In genomic region chr5:126650415-126650814, GRCm38 (mm10) we compare ENCODE assay signal across 17 mouse cellular contexts.
DNase-seq lines count a peak whose midpoint lies in the region; ATAC-seq lines count a peak whose summit lies in the region.
"Had no signal": no experiment of that assay in that cellular context is flagged by ENCODE, and none has a peak within 500 bp of the region (broad histone marks: within the 10 kb centered on the region; RNA-seq: fewer than 3 reads in every experiment).

No protein-coding gene starts in this region.

- no peak overlapping the region for H3K9ac ChIP-seq in kidney, embryonic 16.5 days (replicated peaks; ENCODE audit: low read length)
- H3K9ac ChIP-seq: embryonic facial prominence, embryonic 12.5 days; forebrain, embryonic 13.5 days had no signal

- DNase-seq in frontal cortex, postnatal 25 days (ENCODE audit: low spot score in 2 of 2), result no peak
- peak; percentile 6 to 7 for DNase-seq in left cerebral cortex, postnatal 14 days (ENCODE audit: low spot score in 2 of 2)
- DNase-seq in left cerebral cortex, adult 8-10 months (ENCODE audit: low spot score in 2 of 2), result no peak
- DNase-seq: adrenal gland, adult 2 months; adrenal gland, postnatal 10 days; adrenal gland, postnatal 25 days; cerebellum, adult 11-12 months; cerebellum, adult 2 months; cerebellum, adult 9-10 months; cerebellum, postnatal 10 days; cerebellum, postnatal 25 days had no signal

- H3K36me3 ChIP-seq in kidney, embryonic 16.5 days (ENCODE audit: insufficient read depth, low read length), result no peaks in the 10 kb centered on the region
- H3K36me3 ChIP-seq: embryonic facial prominence, embryonic 10.5 days; embryonic facial prominence, embryonic 12.5 days had no signal

- no peaks in the 10 kb centered on the region for H3K4me1 ChIP-seq in kidney, embryonic 16.5 days (ENCODE audit: insufficient read depth, low read length)
- H3K4me1 ChIP-seq: embryonic facial prominence, embryonic 10.5 days; embryonic facial prominence, embryonic 12.5 days; forebrain, embryonic 13.5 days had no signal

- no peaks in the 10 kb centered on the region for H3K27me3 ChIP-seq in kidney, embryonic 16.5 days (ENCODE audit: insufficient read depth, low read length)
- H3K27me3 ChIP-seq: embryonic facial prominence, embryonic 12.5 days; forebrain, embryonic 13.5 days had no signal

- H3K4me3 ChIP-seq in kidney, embryonic 16.5 days (ENCODE audit: low read length), result no peak overlapping the region
- H3K4me3 ChIP-seq: embryonic facial prominence, embryonic 10.5 days; embryonic facial prominence, embryonic 12.5 days; forebrain, embryonic 13.5 days had no signal

- intact Hi-C loops in left cerebral cortex, postnatal 14 days (cut with DNase I), result no loop called here

- H3K9me3 ChIP-seq in kidney, embryonic 16.5 days (ENCODE audit: low read length), result no peaks in the 10 kb centered on the region
- H3K9me3 ChIP-seq: embryonic facial prominence, embryonic 10.5 days; embryonic facial prominence, embryonic 12.5 days; forebrain, embryonic 13.5 days had no signal

- WGBS in kidney, embryonic 16.5 days, result 76% methylated on average over 7 of the region's 7 CpGs

- H3K4me2 ChIP-seq in kidney, embryonic 16.5 days (replicated peaks; ENCODE audit: low read depth, low read length), result no peak overlapping the region
- H3K4me2 ChIP-seq: embryonic facial prominence, embryonic 12.5 days; forebrain, embryonic 13.5 days had no signal

- ATAC-seq in frontal cortex, adult (ENCODE audit: low TSS enrichment), result peak; percentile 31; the same call in 1 of the 2 replicates
- ATAC-seq in kidney, embryonic 16.5 days (ENCODE audit: low FRiP score, low TSS enrichment), result no peak
- ATAC-seq: forebrain, embryonic 13.5 days; forebrain, embryonic 16.5 days had no signal

- H3K27ac ChIP-seq in kidney, embryonic 16.5 days (ENCODE audit: low read length), result no peak overlapping the region
- H3K27ac ChIP-seq: embryonic facial prominence, embryonic 10.5 days; embryonic facial prominence, embryonic 12.5 days; forebrain, embryonic 13.5 days had no signal

Comparison
In these comparisons a context has a peak if more than half of its experiments do, and no peak if none do; other contexts are left out.
1. DNase-seq: peak in left cerebral cortex, postnatal 14 days (2 of 2); none in frontal cortex, postnatal 25 days (0 of 2) and left cerebral cortex, adult 8-10 months (0 of 2).